10 mouse cellular contexts compared by ENCODE assay signal in genomic region chr10:96625682-96626081, GRCm38 (mm10). TPM values are rescaled to one million over a fixed set of nuclear protein-coding genes. Genes with fewer than 3 reads are reported as not detected.
DNase-seq lines count a peak whose midpoint lies in the region; ATAC-seq and TF ChIP-seq lines count a peak whose summit lies in the region.
"Had no signal": no experiment of that assay in that cellular context is flagged by ENCODE, and none has a peak within 500 bp of the region (broad histone marks: within the 10 kb centered on the region; RNA-seq: fewer than 3 reads in every experiment).

No protein-coding gene starts in this region.

- no peak overlapping the region for H3K9ac ChIP-seq in heart, embryonic 14.5 days (ENCODE audit: low read length)
- H3K9ac ChIP-seq in heart, adult 2 months (ENCODE audit: low read depth, low read length): no peak overlapping the region
- H3K9ac ChIP-seq in liver, embryonic 15.5 days: no peak overlapping the region
- H3K9ac ChIP-seq: lung, embryonic 15.5 days had no signal

- TF ChIP-seq EP300 in heart, adult 2 months (IDR thresholded peaks at IDR 0.05; ENCODE audit: insufficient read depth, low read depth, low read length): no peak

- no peaks in the 10 kb centered on the region for H3K27me3 ChIP-seq in heart, embryonic 14.5 days (ENCODE audit: control insufficient read depth, insufficient read depth, low read length)
- H3K27me3 ChIP-seq in heart, adult 2 months (ENCODE audit: control insufficient read depth, insufficient read depth, low read length): no peaks in the 10 kb centered on the region
- H3K27me3 ChIP-seq in thymus, adult 2 months (ENCODE audit: control insufficient read depth, insufficient read depth, low read length): no peaks in the 10 kb centered on the region
- no peaks in the 10 kb centered on the region for H3K27me3 ChIP-seq in liver, embryonic 15.5 days
- H3K27me3 ChIP-seq: lung, embryonic 15.5 days had no signal

- no peak overlapping the region for H3K4me3 ChIP-seq in heart, embryonic 14.5 days (ENCODE audit: control insufficient read depth in 1 of 2, insufficient read depth in 1 of 2, low read depth in 1 of 2, low read length in 2 of 2)
- no peak overlapping the region for H3K4me3 ChIP-seq in heart, adult 2 months
- H3K4me3 ChIP-seq in thymus, adult 2 months (ENCODE audit: control insufficient read depth, insufficient read depth, low read length): no peak overlapping the region
- no peak overlapping the region for H3K4me3 ChIP-seq in liver, embryonic 15.5 days (replicated peaks)
- H3K4me3 ChIP-seq: lung, embryonic 15.5 days had no signal

- no peaks in the 10 kb centered on the region for H3K9me3 ChIP-seq in heart, embryonic 14.5 days (ENCODE audit: control insufficient read depth, low read length)
- H3K9me3 ChIP-seq in liver, embryonic 15.5 days (replicated peaks): no peaks in the 10 kb centered on the region
- H3K9me3 ChIP-seq: lung, embryonic 15.5 days had no signal

- peaks cover 11 to 40% of the 10 kb centered on the region in 2 experiments for H3K4me1 ChIP-seq in heart, embryonic 14.5 days (ENCODE audit: control insufficient read depth in 2 of 2, insufficient read depth in 2 of 2, low read length in 2 of 2)
- H3K4me1 ChIP-seq in heart, adult 2 months (ENCODE audit: control insufficient read depth, insufficient read depth, low read length): peaks cover 8% of the 10 kb centered on the region
- peaks cover 18% of the 10 kb centered on the region for H3K4me1 ChIP-seq in thymus, adult 2 months (replicated peaks; ENCODE audit: control insufficient read depth, insufficient read depth, low read length)
- H3K4me1 ChIP-seq in liver, embryonic 15.5 days (replicated peaks): peaks cover 36% of the 10 kb centered on the region

- peaks cover 37% of the 10 kb centered on the region for H3K36me3 ChIP-seq in heart, embryonic 14.5 days (ENCODE audit: control insufficient read depth, insufficient read depth, low read length)
- H3K36me3 ChIP-seq in heart, adult 2 months (ENCODE audit: control insufficient read depth, insufficient read depth, low read length): peaks cover 28% of the 10 kb centered on the region
- H3K36me3 ChIP-seq in thymus, adult 2 months (ENCODE audit: control insufficient read depth, insufficient read depth, low read length): peaks cover 41% of the 10 kb centered on the region
- peaks cover 21% of the 10 kb centered on the region for H3K36me3 ChIP-seq in liver, embryonic 15.5 days (replicated peaks)

- no peak for DNase-seq in heart, adult 2 months
- DNase-seq in thymus, adult 2 months: no peak
- DNase-seq in thymus, postnatal 14 days: no peak
- no peak for DNase-seq in layer of hippocampus, adult 9-11 months
- no peak for DNase-seq in urinary bladder, postnatal 14 days (ENCODE audit: low spot score)
- DNase-seq: adrenal gland, adult 8-10 months; embryo, embryonic 11 days had no signal

- H3K27ac ChIP-seq in heart, embryonic 14.5 days (replicated peaks in 1 of 2; ENCODE audit: control insufficient read depth in 1 of 2, insufficient read depth in 1 of 2, low read depth in 2 of 2, low read length in 2 of 2): peak overlapping the region; percentile 34 to 55; a peak in 3 of 4 replicates
- H3K27ac ChIP-seq in heart, adult 2 months: no peak overlapping the region
- H3K27ac ChIP-seq in thymus, adult 2 months (ENCODE audit: control insufficient read depth, insufficient read depth, low read length): peak overlapping the region; percentile 44; the same call in 1 of the 2 replicates
- no peak overlapping the region for H3K27ac ChIP-seq in liver, embryonic 15.5 days (replicated peaks)
- H3K27ac ChIP-seq: lung, embryonic 15.5 days had no signal

- TF ChIP-seq POLR2A in heart, adult 2 months (IDR thresholded peaks at IDR 0.05; ENCODE audit: insufficient read depth, low read depth, low read length): no peak
- TF ChIP-seq POLR2A in thymus, adult 2 months (IDR thresholded peaks at IDR 0.05; ENCODE audit: control insufficient read depth, extremely low read depth, insufficient read depth, low read length, poor library complexity): no peak

- 26% methylated on average over 4 of the region's 4 CpGs for WGBS in heart, embryonic 14.5 days
- 59% methylated on average over 4 of the region's 4 CpGs for WGBS in heart, adult 2 months
- 97% methylated on average over 4 of the region's 4 CpGs for WGBS in thymus, adult 2 months
- WGBS in liver, embryonic 15.5 days (ENCODE audit: insufficient replicate concordance): 48% methylated on average over 4 of the region's 4 CpGs

- H3K79me2 ChIP-seq in heart, adult 2 months (replicated peaks; ENCODE audit: control insufficient read depth, insufficient read depth, low read length): peaks cover 6% of the 10 kb centered on the region; the same call in 1 of the 2 replicates

- TF ChIP-seq CTCF in heart, adult 2 months (IDR thresholded peaks at IDR 0.05): no peak
- no peak for TF ChIP-seq CTCF in thymus, adult 2 months (IDR thresholded peaks at IDR 0.05; ENCODE audit: borderline replicate concordance, control insufficient read depth, extremely low read depth, insufficient read depth, low read length, poor library complexity)

- ATAC-seq in heart, embryonic 14.5 days (ENCODE audit: insufficient number of reproducible peaks, insufficient read depth, low FRiP score, low read depth): peak; percentile 29; the same call in 1 of the 2 replicates
- peak; percentile 51; the same call in 1 of the 2 replicates for ATAC-seq in liver, embryonic 15.5 days (ENCODE audit: insufficient read depth)

- 0 out of 2 replicates have a peak overlapping the region, but pooled peaks have one; percentile 19 for H3K4me2 ChIP-seq in heart, embryonic 14.5 days (ENCODE audit: low read length)
- H3K4me2 ChIP-seq in liver, embryonic 15.5 days: no peak overlapping the region
- H3K4me2 ChIP-seq: lung, embryonic 15.5 days had no signal

- intact Hi-C loops in heart, adult 2 months (cut with DNase I): no loop called here

RNA-seq across cellular contexts. Expression of gene Btg1, which starts 8.9 kb away (rescaled TPM):
- 77.0 and 88.1 TPM in 2 replicates for polyA plus RNA-seq in heart, embryonic 14.5 days (2014; fragmentation: Nextera tagmentation; extraction: Ambion mirVana)
- total RNA-seq in heart, adult 2 months (2021): 10 to 100 TPM; 28.5 to 45.2 TPM
- polyA plus RNA-seq in heart, adult 2 months (2012; rRNA removed): 10.4 and 11.7 TPM in 2 replicates
- polyA plus RNA-seq in thymus, adult 2 months (2012; rRNA removed): 78.1 and 106 TPM in 2 replicates
- 9.5 and 11.6 TPM in 2 replicates for polyA plus RNA-seq in liver, embryonic 15.5 days (2015; fragmentation: Nextera tagmentation; extraction: Ambion mirVana)

Comparison
In these comparisons a context has a peak if more than half of its experiments do, and no peak if none do; other contexts are left out.
1. H3K27ac ChIP-seq: peak in heart, embryonic 14.5 days (2 of 2) and thymus, adult 2 months (single experiment); none in heart, adult 2 months (single experiment) and liver, embryonic 15.5 days (single experiment).